Mouse (Mus musculus) gastrocnemius, adult 2 months (tissue): ENCODE data around the gene Zfp445. TPM values are rescaled to one million over a fixed set of nuclear protein-coding genes. Genes with fewer than 3 reads are reported as not detected.
A peak's percentile ranks its signal among the peaks of the same experiment; 100 is the strongest.

Experiments
- DNase-seq: peaks from one replicate; pipeline ENCODE4 v3.0.0; 2022
- H3K27ac ChIP-seq: fragments of 200-600 bp; 2 replicates; pipeline ENCODE4 v1.8.1; 2022; ENCODE audit warnings: mild to moderate bottlenecking
- H3K4me3 ChIP-seq: fragments of 200-600 bp; 2 replicates; pipeline ENCODE4 v1.8.1; 2022; ENCODE audit warnings: mild to moderate bottlenecking, moderate library complexity
- CTCF ChIP-seq: fragments of 200-600 bp; IDR thresholded peaks from 2 replicates; pipeline ENCODE4 v1.8.1; 2022; ENCODE audit warnings: antibody characterized with exemption, mild to moderate bottlenecking, moderate library complexity
- intact Hi-C: fragments of 180-260 bp; cut with DNase I; formaldehyde crosslinking; loops from one replicate; pipeline ENCODE4 v1.15.1; 2025
- total RNA-seq, 2 experiments: library from RNA; stranded (reverse); gene quantifications; 2 replicates each; pipeline ENCODE4 v1.2.3; 2021

The Zfp445 gene
- total RNA-seq, 2 experiments from 2014 or later = 39.0 to 39.5 TPM

- TF ChIP-seq CTCF = no peak
- no peak for DNase-seq
- H3K27ac ChIP-seq = no peak overlapping the region
- intact Hi-C loops = no loop called here
- H3K4me3 ChIP-seq = no peak overlapping the region
Measured at GRCm38 (mm10) chr9:122823374-122824017, 42.3 kb downstream of the Zfp445 start.

GRCm38 (mm10) chr9:122815239-122815851 is 50.5 kb downstream of the Zfp445 start:
- Histone ChIP-seq H3K27ac (no peak overlapping the region), H3K4me3 (no peak overlapping the region)
- no peak for TF ChIP-seq CTCF
- no peak for DNase-seq
- intact Hi-C loops = no loop called here

- intact Hi-C loops = loop anchor here (5.0 kb wide), 1 partner anchor 48 kb away; no protein-coding TSS in a partner anchor
- Histone ChIP-seq H3K4me3 (no peak overlapping the region), H3K27ac (no peak overlapping the region)
- no peak for TF ChIP-seq CTCF
- no peak for DNase-seq
Measured at GRCm38 (mm10) chr9:122814775-122815174, 51.0 kb downstream of the Zfp445 start.

GRCm38 (mm10) chr9:122812386-122812785 is 53.4 kb downstream of the Zfp445 start:
- no peak overlapping the region for H3K4me3 ChIP-seq
- DNase-seq = no peak
- no peak for TF ChIP-seq CTCF
- no peak overlapping the region for H3K27ac ChIP-seq
- intact Hi-C loops = loop anchor here (5.0 kb wide), 1 partner anchor 50 kb away; no protein-coding TSS in a partner anchor

- peak; percentile 50 for DNase-seq
- TF ChIP-seq CTCF = no peak
- intact Hi-C loops = loop anchor here (5.0 kb wide), 1 partner anchor 52 kb away; no protein-coding TSS in a partner anchor
- no peak overlapping the region for H3K4me3 ChIP-seq
- H3K27ac ChIP-seq = peak overlapping the region; percentile 85
Measured at GRCm38 (mm10) chr9:122810212-122810611, 55.6 kb downstream of the Zfp445 start.

GRCm38 (mm10) chr9:122807186-122807585 is 58.6 kb downstream of the Zfp445 start:
- intact Hi-C loops = no loop called here
- DNase-seq = no peak
- no peak overlapping the region for H3K4me3 ChIP-seq
- peak overlapping the region; percentile 96 for H3K27ac ChIP-seq
- no peak for TF ChIP-seq CTCF

GRCm38 (mm10) chr9:122805845-122806341 is 59.9 kb downstream of the Zfp445 start:
- peak overlapping the region; percentile 88 for H3K4me3 ChIP-seq
- DNase-seq = no peak
- TF ChIP-seq CTCF = no peak
- H3K27ac ChIP-seq = peak overlapping the region; percentile 96
- intact Hi-C loops = no loop called here

- peak; percentile 95 for DNase-seq
- intact Hi-C loops = no loop called here
- H3K27ac ChIP-seq = peak within 1 kb of the TSS; percentile 96
- H3K4me3 ChIP-seq = peak within 1 kb of the TSS; percentile 88
- TF ChIP-seq CTCF = no peak
Measured at GRCm38 (mm10) chr9:122805053-122805844, 60.6 kb downstream of the Zfp445 start, which contains the start of gene Tcaim. Gene Tcaim (plus strand): TSS chr9:122805539.

Other genes starting within 250 kb of the Zfp445 start
- gene Topaz1, start 118.7 kb downstream of the Zfp445 start, total RNA-seq = not detected
- 10 to 100 TPM; 20.8 to 31.7 TPM for gene Tcaim, start 60.5 kb downstream of the Zfp445 start, total RNA-seq
- gene Gm35549, start 22.0 kb downstream of the Zfp445 start, total RNA-seq = not detected
- gene Zkscan7, start 19.7 kb upstream of the Zfp445 start, total RNA-seq = 1 to 10 TPM; 3.3 to 4.2 TPM
- 1 to 10 TPM in 1 of 2 experiments, under 1 TPM in 1; 0.89 to 1.0 TPM for gene Zfp105, start 57.1 kb upstream of the Zfp445 start, total RNA-seq
- 10 to 100 TPM; 10.4 to 11.3 TPM for gene 1110059G10Rik, start 85.0 kb upstream of the Zfp445 start, total RNA-seq
- under 1 TPM in 1 of 2 experiments, not detected in 1; 0.17 TPM for gene Kif15, start 85.0 kb upstream of the Zfp445 start, total RNA-seq
- gene Tmem42, start 155.3 kb upstream of the Zfp445 start, total RNA-seq = 10 to 100 TPM in 1 of 2 experiments, 1 to 10 TPM in 1; 9.2 to 10.5 TPM
- under 1 TPM in 1 of 2 experiments, not detected in 1; 0.56 TPM for gene Tgm4, start 168.7 kb upstream of the Zfp445 start, total RNA-seq
- 10 to 100 TPM; 53.2 to 55.8 TPM for gene Zdhhc3, start 247.2 kb upstream of the Zfp445 start, total RNA-seq
- gene Exosc7, start 247.2 kb upstream of the Zfp445 start, total RNA-seq = 10 to 100 TPM; 18.3 to 21.3 TPM